Mouse (Mus musculus): ENCODE measurements around the gene Cfap97. TPM values are rescaled to one million over a fixed set of nuclear protein-coding genes. Genes with fewer than 3 reads are reported as not detected.

Gene Cfap97
- total RNA-seq, 1 experiment, result 7.4 TPM

- DNase-seq (ENCODE audit: low read depth, low spot score), result no peak
- in situ Hi-C loops (cut with MboI; ENCODE audit: low sequenced_read_pairs in 2 of 2, unreplicated experiment in 2 of 2), result no loop called here
- no peak for TF ChIP-seq CHD2 (IDR thresholded peaks at IDR 0.05; ENCODE audit: low read depth, low read length)
- TF ChIP-seq HCFC1 (IDR thresholded peaks at IDR 0.05; ENCODE audit: borderline replicate concordance, insufficient read depth, low read length), result no peak
- no peak for TF ChIP-seq ZC3H11A (IDR thresholded peaks at IDR 0.05; ENCODE audit: borderline replicate concordance, low read depth, low read length)
- no peak for TF ChIP-seq ZNF384 (IDR thresholded peaks at IDR 0.05; ENCODE audit: low read depth, low read length)
- no peak for TF ChIP-seq MAFK (IDR thresholded peaks at IDR 0.05; ENCODE audit: insufficient read depth, low read depth, low read length)
- Histone ChIP-seq H3K4me3 (ENCODE audit: insufficient read depth in 1 of 2, low read depth in 1 of 2, low read length in 2 of 2, poor library complexity in 1 of 2, severe bottlenecking in 1 of 2) (no peak overlapping the region), H3K4me1 (ENCODE audit: control insufficient read depth in 2 of 2, insufficient read depth in 2 of 2, low read length in 2 of 2, poor library complexity in 1 of 2) (peaks cover 2% of the 10 kb centered on the region in 2 experiments; a peak in 3 of 4 replicates), H3K36me3 (ENCODE audit: control insufficient read depth, insufficient read depth, low read length, poor library complexity, severe bottlenecking) (no peaks in the 10 kb centered on the region), H3K9ac (ENCODE audit: insufficient read depth, low read depth, low read length, poor library complexity, severe bottlenecking) (no peak overlapping the region), H3K27ac (ENCODE audit: insufficient read depth, low read depth, low read length, poor library complexity, severe bottlenecking) (no peak overlapping the region), H3K9me3 (ENCODE audit: control insufficient read depth, insufficient read depth, low read depth, low read length) (no peaks in the 10 kb centered on the region)
These were observed 9.0 kb upstream of the Cfap97 start for GRCm38 (mm10) chr8:46142498-46143081.

GRCm38 (mm10) chr8:46143470-46143869 is 8.1 kb upstream of the Cfap97 start:
- no peak for DNase-seq (ENCODE audit: low read depth, low spot score)
- Histone ChIP-seq H3K9me3 (ENCODE audit: control insufficient read depth, insufficient read depth, low read depth, low read length) (no peaks in the 10 kb centered on the region), H3K27ac (ENCODE audit: insufficient read depth, low read depth, low read length, poor library complexity, severe bottlenecking) (no peak overlapping the region), H3K9ac (ENCODE audit: insufficient read depth, low read depth, low read length, poor library complexity, severe bottlenecking) (no peak overlapping the region), H3K4me3 (ENCODE audit: insufficient read depth in 1 of 2, low read depth in 1 of 2, low read length in 2 of 2, poor library complexity in 1 of 2, severe bottlenecking in 1 of 2) (no peak overlapping the region), H3K4me1 (ENCODE audit: control insufficient read depth in 2 of 2, insufficient read depth in 2 of 2, low read length in 2 of 2, poor library complexity in 1 of 2) (peaks cover 2% of the 10 kb centered on the region in 2 experiments; a peak in 3 of 4 replicates), H3K36me3 (ENCODE audit: control insufficient read depth, insufficient read depth, low read length, poor library complexity, severe bottlenecking) (no peaks in the 10 kb centered on the region)
- in situ Hi-C loops (cut with MboI; ENCODE audit: low sequenced_read_pairs in 2 of 2, unreplicated experiment in 2 of 2), result no loop called here
- TF ChIP-seq ZC3H11A (IDR thresholded peaks at IDR 0.05; ENCODE audit: borderline replicate concordance, low read depth, low read length), result no peak

- no peak overlapping the region for H3K9ac ChIP-seq (ENCODE audit: insufficient read depth, low read depth, low read length, poor library complexity, severe bottlenecking)
- DNase-seq (ENCODE audit: low read depth, low spot score), result no peak
- H3K27ac ChIP-seq (ENCODE audit: insufficient read depth, low read depth, low read length, poor library complexity, severe bottlenecking), result no peak overlapping the region
- TF ChIP-seq MAFK (IDR thresholded peaks at IDR 0.05; ENCODE audit: insufficient read depth, low read depth, low read length) (peak; percentile 69), ZC3H11A (IDR thresholded peaks at IDR 0.05; ENCODE audit: borderline replicate concordance, low read depth, low read length) (no peak), ZNF384 (IDR thresholded peaks at IDR 0.05; ENCODE audit: low read depth, low read length) (peak; percentile 81)
- no peaks in the 10 kb centered on the region for H3K36me3 ChIP-seq (ENCODE audit: control insufficient read depth, insufficient read depth, low read length, poor library complexity, severe bottlenecking)
- peaks cover 2% of the 10 kb centered on the region in 2 experiments; a peak in 3 of 4 replicates for H3K4me1 ChIP-seq (ENCODE audit: control insufficient read depth in 2 of 2, insufficient read depth in 2 of 2, low read length in 2 of 2, poor library complexity in 1 of 2)
- H3K9me3 ChIP-seq (ENCODE audit: control insufficient read depth, insufficient read depth, low read depth, low read length), result no peaks in the 10 kb centered on the region
- no peak overlapping the region for H3K4me3 ChIP-seq (ENCODE audit: insufficient read depth in 1 of 2, low read depth in 1 of 2, low read length in 2 of 2, poor library complexity in 1 of 2, severe bottlenecking in 1 of 2)
- in situ Hi-C loops (cut with MboI; ENCODE audit: low sequenced_read_pairs in 2 of 2, unreplicated experiment in 2 of 2), result no loop called here
These were observed 7.6 kb upstream of the Cfap97 start for GRCm38 (mm10) chr8:46143924-46144323.

- no peak overlapping the region for H3K4me3 ChIP-seq (ENCODE audit: insufficient read depth in 1 of 2, low read depth in 1 of 2, low read length in 2 of 2, poor library complexity in 1 of 2, severe bottlenecking in 1 of 2)
- no peak overlapping the region for H3K27ac ChIP-seq (ENCODE audit: insufficient read depth, low read depth, low read length, poor library complexity, severe bottlenecking)
- H3K36me3 ChIP-seq (ENCODE audit: control insufficient read depth, insufficient read depth, low read length, poor library complexity, severe bottlenecking), result no peaks in the 10 kb centered on the region
- H3K9ac ChIP-seq (ENCODE audit: insufficient read depth, low read depth, low read length, poor library complexity, severe bottlenecking), result no peak overlapping the region
- DNase-seq (ENCODE audit: low read depth, low spot score), result no peak
- in situ Hi-C loops (cut with MboI; ENCODE audit: low sequenced_read_pairs in 2 of 2, unreplicated experiment in 2 of 2), result no loop called here
- no peaks in the 10 kb centered on the region for H3K9me3 ChIP-seq (ENCODE audit: control insufficient read depth, insufficient read depth, low read depth, low read length)
- H3K4me1 ChIP-seq (ENCODE audit: control insufficient read depth in 2 of 2, insufficient read depth in 2 of 2, low read length in 2 of 2, poor library complexity in 1 of 2), result peaks cover 2 to 4% of the 10 kb centered on the region in 2 experiments; a peak in 3 of 4 replicates
- TF ChIP-seq ZC3H11A (IDR thresholded peaks at IDR 0.05; ENCODE audit: borderline replicate concordance, low read depth, low read length) (no peak), HCFC1 (IDR thresholded peaks at IDR 0.05; ENCODE audit: borderline replicate concordance, insufficient read depth, low read length) (no peak), CHD2 (IDR thresholded peaks at IDR 0.05; ENCODE audit: low read depth, low read length) (no peak), ZNF384 (IDR thresholded peaks at IDR 0.05; ENCODE audit: low read depth, low read length) (no peak), MAFK (IDR thresholded peaks at IDR 0.05; ENCODE audit: insufficient read depth, low read depth, low read length) (no peak)
These were observed 5.4 kb upstream of the Cfap97 start for GRCm38 (mm10) chr8:46146173-46146572.

- Histone ChIP-seq H3K4me1 (ENCODE audit: control insufficient read depth in 2 of 2, insufficient read depth in 2 of 2, low read length in 2 of 2, poor library complexity in 1 of 2) (peaks cover 2 to 4% of the 10 kb centered on the region in 2 experiments; a peak in 2 of 4 replicates), H3K36me3 (ENCODE audit: control insufficient read depth, insufficient read depth, low read length, poor library complexity, severe bottlenecking) (no peaks in the 10 kb centered on the region), H3K27ac (ENCODE audit: insufficient read depth, low read depth, low read length, poor library complexity, severe bottlenecking) (no peak overlapping the region), H3K4me3 (ENCODE audit: insufficient read depth in 1 of 2, low read depth in 1 of 2, low read length in 2 of 2, poor library complexity in 1 of 2, severe bottlenecking in 1 of 2) (no peak overlapping the region), H3K9ac (ENCODE audit: insufficient read depth, low read depth, low read length, poor library complexity, severe bottlenecking) (no peak overlapping the region), H3K9me3 (ENCODE audit: control insufficient read depth, insufficient read depth, low read depth, low read length) (no peaks in the 10 kb centered on the region)
- DNase-seq (ENCODE audit: low read depth, low spot score), result no peak
- TF ChIP-seq MAFK (IDR thresholded peaks at IDR 0.05; ENCODE audit: insufficient read depth, low read depth, low read length), result no peak
- TF ChIP-seq ZC3H11A (IDR thresholded peaks at IDR 0.05; ENCODE audit: borderline replicate concordance, low read depth, low read length), result no peak
- no peak for TF ChIP-seq HCFC1 (IDR thresholded peaks at IDR 0.05; ENCODE audit: borderline replicate concordance, insufficient read depth, low read length)
- TF ChIP-seq ZNF384 (IDR thresholded peaks at IDR 0.05; ENCODE audit: low read depth, low read length), result no peak
- no peak for TF ChIP-seq CHD2 (IDR thresholded peaks at IDR 0.05; ENCODE audit: low read depth, low read length)
- in situ Hi-C loops (cut with MboI; ENCODE audit: low sequenced_read_pairs in 2 of 2, unreplicated experiment in 2 of 2), result no loop called here
These were observed 2.3 kb upstream of the Cfap97 start for GRCm38 (mm10) chr8:46149306-46149705.

Measured in ES-E14 (cell line).